Mouse (Mus musculus): ENCODE measurements at regions not wholly inside any gene's neighbourhood (a gene's known extent, or its start where the extent isn't known, plus 50 kb on each side); places are given as distances from the start of the nearest gene placed in this dataset.

GRCm38 (mm10) chr15:64487801-64488200 is 329.7 kb upstream of the Gm21798 start:
- peak; percentile 34 for DNase-seq (ENCODE audit: low spot score)

GRCm38 (mm10) chr15:64500783-64501182 is 316.7 kb upstream of the Gm21798 start:
- ATAC-seq, result no peak
- no peaks in the 10 kb centered on the region for H3K36me3 ChIP-seq (ENCODE audit: insufficient read depth, low read length)

More at GRCm38 (mm10) chr15:64487801-64488200, 329.7 kb upstream of the Gm21798 start:
- TF ChIP-seq CTCF (IDR thresholded peaks at IDR 0.05; ENCODE audit: low read depth), result no peak
- Histone ChIP-seq H3K9me3 (ENCODE audit: low read length) (no peaks in the 10 kb centered on the region), H3K27ac (no peak overlapping the region), H3K4me3 (ENCODE audit: low read length) (no peak overlapping the region), H3K36me3 (ENCODE audit: insufficient read depth, low read length) (no peaks in the 10 kb centered on the region), H3K27me3 (ENCODE audit: insufficient read depth, low read length) (no peaks in the 10 kb centered on the region), H3K9ac (replicated peaks; ENCODE audit: low read length) (no peak overlapping the region), H3K4me1 (ENCODE audit: insufficient read depth, low read length) (no peaks in the 10 kb centered on the region), H3K4me2 (ENCODE audit: low read depth, low read length) (no peak overlapping the region)
- WGBS, result 22% methylated on average over 2 of the region's 3 CpGs
- ATAC-seq, result no peak; the same call in 1 of the 2 replicates

GRCm38 (mm10) chr15:64501479-64501878 is 316.0 kb upstream of the Gm21798 start:
- Histone ChIP-seq H3K27ac (no peak overlapping the region), H3K27me3 (ENCODE audit: insufficient read depth, low read length) (no peaks in the 10 kb centered on the region), H3K9me3 (ENCODE audit: low read length) (0 out of 2 replicates have a peak, but pooled peaks cover under 1% of the 10 kb centered on the region), H3K9ac (replicated peaks; ENCODE audit: low read length) (no peak overlapping the region), H3K36me3 (ENCODE audit: insufficient read depth, low read length) (no peaks in the 10 kb centered on the region), H3K4me1 (ENCODE audit: insufficient read depth, low read length) (no peaks in the 10 kb centered on the region), H3K4me3 (ENCODE audit: low read length) (no peak overlapping the region), H3K4me2 (ENCODE audit: low read depth, low read length) (no peak overlapping the region)
- 78% methylated on average over 1 of the region's 1 CpGs for WGBS
- ATAC-seq (no peak), DNase-seq (ENCODE audit: low spot score) (no peak)
- TF ChIP-seq CTCF (IDR thresholded peaks at IDR 0.05; ENCODE audit: low read depth), result no peak

More at GRCm38 (mm10) chr15:64500783-64501182, 316.7 kb upstream of the Gm21798 start:
- no peaks in the 10 kb centered on the region for H3K4me1 ChIP-seq (ENCODE audit: insufficient read depth, low read length)
- no peaks in the 10 kb centered on the region for H3K27me3 ChIP-seq (ENCODE audit: insufficient read depth, low read length)
- H3K27ac ChIP-seq, result no peak overlapping the region
- no peak overlapping the region for H3K9ac ChIP-seq (replicated peaks; ENCODE audit: low read length)
- no peak for DNase-seq (ENCODE audit: low spot score)
- H3K9me3 ChIP-seq (ENCODE audit: low read length), result no peaks in the 10 kb centered on the region
- H3K4me2 ChIP-seq (ENCODE audit: low read depth, low read length), result no peak overlapping the region
- no peak overlapping the region for H3K4me3 ChIP-seq (ENCODE audit: low read length)
- no peak for TF ChIP-seq CTCF (IDR thresholded peaks at IDR 0.05; ENCODE audit: low read depth)

- H3K9me3 ChIP-seq (ENCODE audit: low read length), result peaks cover 4% of the 10 kb centered on the region; the same call in 1 of the 2 replicates
- H3K27me3 ChIP-seq (ENCODE audit: insufficient read depth, low read length), result no peaks in the 10 kb centered on the region
- WGBS, result 70% methylated on average over 4 of the region's 4 CpGs
- no peak overlapping the region for H3K4me3 ChIP-seq (ENCODE audit: low read length)
- DNase-seq (ENCODE audit: low spot score) (no peak), ATAC-seq (no peak)
- H3K36me3 ChIP-seq (ENCODE audit: insufficient read depth, low read length), result no peaks in the 10 kb centered on the region
- no peaks in the 10 kb centered on the region for H3K4me1 ChIP-seq (ENCODE audit: insufficient read depth, low read length)
- no peak overlapping the region for H3K27ac ChIP-seq
- no peak overlapping the region for H3K4me2 ChIP-seq (ENCODE audit: low read depth, low read length)
- TF ChIP-seq CTCF (IDR thresholded peaks at IDR 0.05; ENCODE audit: low read depth), result no peak
- no peak overlapping the region for H3K9ac ChIP-seq (replicated peaks; ENCODE audit: low read length)
These were observed 312.7 kb upstream of the Gm21798 start for GRCm38 (mm10) chr15:64504751-64505150.

GRCm38 (mm10) chr15:64510649-64511048 is 306.8 kb upstream of the Gm21798 start:
- DNase-seq (ENCODE audit: low spot score), result no peak
- Histone ChIP-seq H3K9me3 (ENCODE audit: low read length) (peaks cover 4% of the 10 kb centered on the region; the same call in 1 of the 2 replicates), H3K4me2 (ENCODE audit: low read depth, low read length) (no peak overlapping the region), H3K4me3 (ENCODE audit: low read length) (no peak overlapping the region), H3K27ac (no peak overlapping the region), H3K9ac (replicated peaks; ENCODE audit: low read length) (no peak overlapping the region), H3K27me3 (ENCODE audit: insufficient read depth, low read length) (no peaks in the 10 kb centered on the region), H3K4me1 (ENCODE audit: insufficient read depth, low read length) (no peaks in the 10 kb centered on the region), H3K36me3 (ENCODE audit: insufficient read depth, low read length) (no peaks in the 10 kb centered on the region)
- WGBS, result 76% methylated on average over 2 of the region's 2 CpGs
- no peak for TF ChIP-seq CTCF (IDR thresholded peaks at IDR 0.05; ENCODE audit: low read depth)
- ATAC-seq, result no peak

- Histone ChIP-seq H3K9me3 (ENCODE audit: low read length) (peaks cover 4% of the 10 kb centered on the region; the same call in 1 of the 2 replicates), H3K36me3 (ENCODE audit: insufficient read depth, low read length) (no peaks in the 10 kb centered on the region), H3K27me3 (ENCODE audit: insufficient read depth, low read length) (no peaks in the 10 kb centered on the region), H3K27ac (no peak overlapping the region), H3K4me2 (ENCODE audit: low read depth, low read length) (no peak overlapping the region), H3K9ac (replicated peaks; ENCODE audit: low read length) (no peak overlapping the region), H3K4me3 (ENCODE audit: low read length) (no peak overlapping the region), H3K4me1 (ENCODE audit: insufficient read depth, low read length) (no peaks in the 10 kb centered on the region)
- no peak for TF ChIP-seq CTCF (IDR thresholded peaks at IDR 0.05; ENCODE audit: low read depth)
- no peak for ATAC-seq
- DNase-seq (ENCODE audit: low spot score), result no peak
- WGBS, result 33% methylated on average over 2 of the region's 2 CpGs
These were observed 306.3 kb upstream of the Gm21798 start for GRCm38 (mm10) chr15:64511176-64511575.

- H3K4me3 ChIP-seq (ENCODE audit: low read length), result no peak overlapping the region
- H3K4me1 ChIP-seq (ENCODE audit: insufficient read depth, low read length), result no peaks in the 10 kb centered on the region
- H3K4me2 ChIP-seq (ENCODE audit: low read depth, low read length), result no peak overlapping the region
- no peak for TF ChIP-seq CTCF (IDR thresholded peaks at IDR 0.05; ENCODE audit: low read depth)
- ATAC-seq, result no peak
- WGBS, result 94% methylated on average over 3 of the region's 3 CpGs
- H3K9ac ChIP-seq (replicated peaks; ENCODE audit: low read length), result no peak overlapping the region
- H3K9me3 ChIP-seq (ENCODE audit: low read length), result no peaks in the 10 kb centered on the region
- H3K27ac ChIP-seq, result no peak overlapping the region
- H3K36me3 ChIP-seq (ENCODE audit: insufficient read depth, low read length), result no peaks in the 10 kb centered on the region
- DNase-seq (ENCODE audit: low spot score), result no peak
- H3K27me3 ChIP-seq (ENCODE audit: insufficient read depth, low read length), result no peaks in the 10 kb centered on the region
These were observed 304.9 kb upstream of the Gm21798 start for GRCm38 (mm10) chr15:64512615-64513014.

Measured in hindbrain, postnatal 0 days (tissue).